Mouse (Mus musculus): ENCODE results near the gene Ipo9. TPM values are rescaled to one million over a fixed set of nuclear protein-coding genes. Genes with fewer than 3 reads are reported as not detected.

Ipo9 gene
- total RNA-seq, 2 experiments from 2014 or later = 169 to 173 TPM

Small RNA genes within 50 kb of the gene (microRNA-seq; reads per million reads assigned to microRNA genes)
- 5.7 to 7.4 reads per million in 2 experiments for gene Mir1231

Other genes with a start within 250 kb of the Ipo9 start
- under 1 TPM in 1 of 2 experiments, not detected in 1; 0.16 TPM for gene Elf3, start 171.9 kb downstream of the Ipo9 start, total RNA-seq (2021)
- 10 to 100 TPM; 50.5 to 54.8 TPM for gene Rnpep, start 146.4 kb downstream of the Ipo9 start, total RNA-seq (2021)
- 100 to 1,000 TPM; 159 to 175 TPM for gene Timm17a, start 116.7 kb downstream of the Ipo9 start, total RNA-seq (2021)
- gene Lmod1, start 105.7 kb downstream of the Ipo9 start, total RNA-seq (2021) = under 1 TPM; 0.76 to 0.94 TPM
- 100 to 1,000 TPM; 188 to 196 TPM for gene Shisa4, start 55.3 kb downstream of the Ipo9 start, total RNA-seq (2021)
- 10 to 100 TPM; 70.1 to 71.4 TPM for gene Nav1, start 176.8 kb upstream of the Ipo9 start, total RNA-seq (2021)

Measured in left cerebral cortex, postnatal 25 days (tissue).